Mouse (Mus musculus): ENCODE measurements around the gene Myom1. TPM values are rescaled to one million over a fixed set of nuclear protein-coding genes. Genes with fewer than 3 reads are reported as not detected.
A peak's percentile ranks its signal among the peaks of the same experiment; 100 is the strongest.

The Myom1 gene
- polyA plus RNA-seq, 1 experiment from 2014 or later: 9.2 TPM

- peak overlapping the region; percentile 55; the same call in 1 of the 2 replicates for H3K27ac ChIP-seq (ENCODE audit: low read length)
- no peak overlapping the region for H3K4me2 ChIP-seq (replicated peaks; ENCODE audit: low read depth, low read length)
- H3K36me3 ChIP-seq (ENCODE audit: insufficient read depth, low read length): no peaks in the 10 kb centered on the region
Observed at GRCm38 (mm10) chr17:71159152-71159567, 156.7 kb downstream of the Myom1 start.

GRCm38 (mm10) chr17:71159720-71160119 is 157.3 kb downstream of the Myom1 start:
- no peaks in the 10 kb centered on the region; the same call in 1 of the 2 replicates for H3K4me1 ChIP-seq (ENCODE audit: insufficient read depth, low read depth, low read length)
- peak overlapping the region; percentile 55 for H3K27ac ChIP-seq (ENCODE audit: low read length)
- no peaks in the 10 kb centered on the region for H3K36me3 ChIP-seq (ENCODE audit: insufficient read depth, low read length)
- ATAC-seq (no peak), DNase-seq (ENCODE audit: low spot score) (no peak)
- H3K4me3 ChIP-seq (ENCODE audit: low read depth, low read length): no peak overlapping the region
- H3K27me3 ChIP-seq (replicated peaks; ENCODE audit: insufficient read depth, low read length): no peaks in the 10 kb centered on the region
- TF ChIP-seq CTCF (IDR thresholded peaks at IDR 0.05) (no peak), EP300 (IDR thresholded peaks at IDR 0.05) (no peak)
- H3K4me2 ChIP-seq (replicated peaks; ENCODE audit: low read depth, low read length): no peak overlapping the region
- no peak overlapping the region for H3K9ac ChIP-seq (replicated peaks; ENCODE audit: low read depth)
- WGBS: 54% methylated on average over 8 of the region's 8 CpGs
- H3K9me3 ChIP-seq (ENCODE audit: low read length): no peaks in the 10 kb centered on the region

More at GRCm38 (mm10) chr17:71159152-71159567, 156.7 kb downstream of the Myom1 start:
- peak; percentile 87 for ATAC-seq
- no peak overlapping the region for H3K9ac ChIP-seq (replicated peaks; ENCODE audit: low read depth)
- H3K4me1 ChIP-seq (ENCODE audit: insufficient read depth, low read depth, low read length): no peaks in the 10 kb centered on the region; the same call in 1 of the 2 replicates
- TF ChIP-seq EP300 (IDR thresholded peaks at IDR 0.05): peak; percentile 20; the same call in 1 of the 2 replicates
- TF ChIP-seq CTCF (IDR thresholded peaks at IDR 0.05): no peak
- no peaks in the 10 kb centered on the region for H3K9me3 ChIP-seq (ENCODE audit: low read length)
- H3K4me3 ChIP-seq (ENCODE audit: low read depth, low read length): no peak overlapping the region
- H3K27me3 ChIP-seq (replicated peaks; ENCODE audit: insufficient read depth, low read length): no peaks in the 10 kb centered on the region
- 17% methylated on average over 4 of the region's 4 CpGs for WGBS
- peak; percentile 73 for DNase-seq (ENCODE audit: low spot score)

- no peaks in the 10 kb centered on the region; the same call in 1 of the 2 replicates for H3K4me1 ChIP-seq (ENCODE audit: insufficient read depth, low read depth, low read length)
- H3K4me2 ChIP-seq (replicated peaks; ENCODE audit: low read depth, low read length): no peak overlapping the region
- DNase-seq (ENCODE audit: low spot score) (no peak), ATAC-seq (no peak)
- TF ChIP-seq EP300 (IDR thresholded peaks at IDR 0.05): no peak
- TF ChIP-seq CTCF (IDR thresholded peaks at IDR 0.05): no peak
- H3K36me3 ChIP-seq (ENCODE audit: insufficient read depth, low read length): no peaks in the 10 kb centered on the region
- H3K27ac ChIP-seq (ENCODE audit: low read length): no peak overlapping the region
- H3K27me3 ChIP-seq (replicated peaks; ENCODE audit: insufficient read depth, low read length): no peaks in the 10 kb centered on the region
- 81% methylated on average over 8 of the region's 8 CpGs for WGBS
- H3K9ac ChIP-seq (replicated peaks; ENCODE audit: low read depth): no peak overlapping the region
- H3K9me3 ChIP-seq (ENCODE audit: low read length): no peaks in the 10 kb centered on the region
- no peak overlapping the region for H3K4me3 ChIP-seq (ENCODE audit: low read depth, low read length)
Observed at GRCm38 (mm10) chr17:71160244-71160995, 158.0 kb downstream of the Myom1 start.

- 49% methylated on average over 6 of the region's 6 CpGs for WGBS
- Histone ChIP-seq H3K4me2 (replicated peaks; ENCODE audit: low read depth, low read length) (no peak overlapping the region), H3K36me3 (ENCODE audit: insufficient read depth, low read length) (no peaks in the 10 kb centered on the region), H3K9me3 (ENCODE audit: low read length) (no peaks in the 10 kb centered on the region), H3K27me3 (replicated peaks; ENCODE audit: insufficient read depth, low read length) (no peaks in the 10 kb centered on the region), H3K4me3 (ENCODE audit: low read depth, low read length) (no peak overlapping the region), H3K9ac (replicated peaks; ENCODE audit: low read depth) (no peak overlapping the region), H3K4me1 (ENCODE audit: insufficient read depth, low read depth, low read length) (peaks cover 5% of the 10 kb centered on the region; the same call in 1 of the 2 replicates), H3K27ac (ENCODE audit: low read length) (no peak overlapping the region)
- DNase-seq (ENCODE audit: low spot score): peak; percentile 84
- TF ChIP-seq CTCF (IDR thresholded peaks at IDR 0.05) (no peak), EP300 (IDR thresholded peaks at IDR 0.05) (peak; percentile 46; the same call in 1 of the 2 replicates)
- peak; percentile 78 for ATAC-seq
Observed at GRCm38 (mm10) chr17:71164991-71165390, 162.6 kb downstream of the Myom1 start.

- Histone ChIP-seq H3K4me2 (replicated peaks; ENCODE audit: low read depth, low read length) (no peak overlapping the region), H3K36me3 (ENCODE audit: insufficient read depth, low read length) (no peaks in the 10 kb centered on the region), H3K4me3 (ENCODE audit: low read depth, low read length) (no peak overlapping the region), H3K27ac (ENCODE audit: low read length) (no peak overlapping the region), H3K9me3 (ENCODE audit: low read length) (no peaks in the 10 kb centered on the region), H3K9ac (replicated peaks; ENCODE audit: low read depth) (no peak overlapping the region), H3K4me1 (ENCODE audit: insufficient read depth, low read depth, low read length) (peaks cover 5% of the 10 kb centered on the region; the same call in 1 of the 2 replicates), H3K27me3 (replicated peaks; ENCODE audit: insufficient read depth, low read length) (no peaks in the 10 kb centered on the region)
- ATAC-seq (no peak), DNase-seq (ENCODE audit: low spot score) (no peak)
- TF ChIP-seq EP300 (IDR thresholded peaks at IDR 0.05) (no peak), CTCF (IDR thresholded peaks at IDR 0.05) (no peak)
- 48% methylated on average over 5 of the region's 5 CpGs for WGBS
Observed at GRCm38 (mm10) chr17:71168205-71168815, 165.9 kb downstream of the Myom1 start.

GRCm38 (mm10) chr17:71168846-71169245 is 166.4 kb downstream of the Myom1 start:
- TF ChIP-seq EP300 (IDR thresholded peaks at IDR 0.05): no peak
- no peak for TF ChIP-seq CTCF (IDR thresholded peaks at IDR 0.05)
- ATAC-seq (no peak), DNase-seq (ENCODE audit: low spot score) (no peak)
- Histone ChIP-seq H3K4me3 (ENCODE audit: low read depth, low read length) (no peak overlapping the region), H3K4me1 (ENCODE audit: insufficient read depth, low read depth, low read length) (peaks cover 5% of the 10 kb centered on the region; the same call in 1 of the 2 replicates), H3K9me3 (ENCODE audit: low read length) (no peaks in the 10 kb centered on the region), H3K4me2 (replicated peaks; ENCODE audit: low read depth, low read length) (no peak overlapping the region), H3K27me3 (replicated peaks; ENCODE audit: insufficient read depth, low read length) (no peaks in the 10 kb centered on the region), H3K9ac (replicated peaks; ENCODE audit: low read depth) (no peak overlapping the region), H3K36me3 (ENCODE audit: insufficient read depth, low read length) (no peaks in the 10 kb centered on the region), H3K27ac (ENCODE audit: low read length) (no peak overlapping the region)
- WGBS: 40% methylated on average over 9 of the region's 9 CpGs
